Mouse (Mus musculus): ENCODE data around the gene Rpp25l.

DNA sequence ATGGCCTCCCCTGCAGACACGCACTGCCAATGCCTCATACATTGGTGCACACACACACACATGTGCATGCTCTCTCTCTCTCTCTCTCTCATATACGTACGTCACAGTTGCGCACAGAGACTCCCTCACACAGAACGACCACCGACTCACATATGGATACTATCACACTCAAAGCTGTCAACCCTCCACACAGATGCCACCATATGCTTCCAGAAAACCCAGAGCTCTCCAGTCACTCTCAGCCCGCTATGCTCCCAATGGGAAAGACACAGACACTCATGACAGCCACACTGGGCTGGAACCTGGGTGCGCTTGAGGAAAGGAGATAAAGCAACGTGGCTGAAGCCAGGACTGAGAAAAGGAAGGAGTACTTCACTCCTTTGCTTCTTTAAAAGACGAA is 31.4 kb downstream of the Rpp25l start:
- no peak for TF ChIP-seq MAFK (IDR thresholded peaks at IDR 0.05; ENCODE audit: insufficient read depth, low read depth, low read length)
- TF ChIP-seq ZNF384 (IDR thresholded peaks at IDR 0.05; ENCODE audit: low read depth, low read length) = no peak
- TF ChIP-seq HCFC1 (IDR thresholded peaks at IDR 0.05; ENCODE audit: borderline replicate concordance, insufficient read depth, low read length) = no peak

Measured in ES-E14 (cell line).